Mouse (Mus musculus): Measurements from ENCODE around the gene Trim67. TPM values are rescaled to one million over a fixed set of nuclear protein-coding genes. Genes with fewer than 3 reads are reported as not detected.

Gene Trim67
- polyA plus RNA-seq, 1 experiment from 2014 or later: 0.14 TPM

GRCm38 (mm10) chr8:124863163-124863677, 70.3 kb downstream of the Trim67 start:
- Histone ChIP-seq H3K4me3 (peak overlapping the region; percentile 98), H3K4me1 (peaks cover 15% of the 10 kb centered on the region), H3K4me2 (peak overlapping the region; percentile 65), H3K9me3 (no peaks in the 10 kb centered on the region), H3K27me3 (no peaks in the 10 kb centered on the region), H3K36me3 (peaks cover 30% of the 10 kb centered on the region), H3K27ac (peak overlapping the region; percentile 95), H3K9ac (peak overlapping the region; percentile 98)
- WGBS: under 1% methylated on average over 33 of the region's 33 CpGs
- ATAC-seq (ENCODE audit: insufficient number of reproducible peaks, low FRiP score, low TSS enrichment, low read depth): peak; percentile 76

GRCm38 (mm10) chr8:124863729-124864128, 70.8 kb downstream of the Trim67 start:
- WGBS: 8% methylated on average over 8 of the region's 8 CpGs
- Histone ChIP-seq H3K36me3 (peaks cover 25% of the 10 kb centered on the region), H3K4me2 (peak overlapping the region; percentile 65), H3K4me3 (peak overlapping the region; percentile 98), H3K4me1 (peaks cover 15% of the 10 kb centered on the region), H3K9ac (peak overlapping the region; percentile 98), H3K27me3 (no peaks in the 10 kb centered on the region), H3K27ac (peak overlapping the region; percentile 95), H3K9me3 (no peaks in the 10 kb centered on the region)
- ATAC-seq (ENCODE audit: insufficient number of reproducible peaks, low FRiP score, low TSS enrichment, low read depth): no peak

- H3K4me1 ChIP-seq: peaks cover 13% of the 10 kb centered on the region
- no peak overlapping the region for H3K27ac ChIP-seq
- no peak overlapping the region for H3K4me2 ChIP-seq
- no peaks in the 10 kb centered on the region for H3K9me3 ChIP-seq
- peaks cover 14% of the 10 kb centered on the region for H3K36me3 ChIP-seq
- 81% methylated on average over 3 of the region's 3 CpGs for WGBS
- H3K4me3 ChIP-seq: no peak overlapping the region
- no peak overlapping the region for H3K9ac ChIP-seq
- no peak for ATAC-seq (ENCODE audit: insufficient number of reproducible peaks, low FRiP score, low TSS enrichment, low read depth)
- H3K27me3 ChIP-seq: no peaks in the 10 kb centered on the region
Observed at GRCm38 (mm10) chr8:124866669-124867068, 73.8 kb downstream of the Trim67 start.

GRCm38 (mm10) chr8:124867126-124867525, 74.2 kb downstream of the Trim67 start:
- Histone ChIP-seq H3K36me3 (peaks cover 19% of the 10 kb centered on the region), H3K27me3 (no peaks in the 10 kb centered on the region), H3K9me3 (no peaks in the 10 kb centered on the region), H3K4me2 (no peak overlapping the region), H3K9ac (no peak overlapping the region), H3K27ac (no peak overlapping the region), H3K4me3 (no peak overlapping the region), H3K4me1 (peaks cover 9% of the 10 kb centered on the region)
- 47% methylated on average over 2 of the region's 2 CpGs for WGBS
- no peak for ATAC-seq (ENCODE audit: insufficient number of reproducible peaks, low FRiP score, low TSS enrichment, low read depth)

- no peaks in the 10 kb centered on the region for H3K9me3 ChIP-seq
- 71% methylated on average over 6 of the region's 6 CpGs for WGBS
- 0 out of 2 replicates have a peak, but pooled peaks cover 3% of the 10 kb centered on the region for H3K4me1 ChIP-seq
- H3K27ac ChIP-seq: no peak overlapping the region
- no peak for ATAC-seq (ENCODE audit: insufficient number of reproducible peaks, low FRiP score, low TSS enrichment, low read depth)
- no peaks in the 10 kb centered on the region for H3K27me3 ChIP-seq
- no peak overlapping the region for H3K4me3 ChIP-seq
- no peak overlapping the region for H3K9ac ChIP-seq
- no peak overlapping the region for H3K4me2 ChIP-seq
- H3K36me3 ChIP-seq: peaks cover 44% of the 10 kb centered on the region
Observed at GRCm38 (mm10) chr8:124869708-124870107, 76.8 kb downstream of the Trim67 start.

- H3K9ac ChIP-seq: no peak overlapping the region
- no peak overlapping the region for H3K27ac ChIP-seq
- 92% methylated on average over 7 of the region's 7 CpGs for WGBS
- no peaks in the 10 kb centered on the region for H3K27me3 ChIP-seq
- no peak for ATAC-seq (ENCODE audit: insufficient number of reproducible peaks, low FRiP score, low TSS enrichment, low read depth)
- no peaks in the 10 kb centered on the region for H3K4me1 ChIP-seq
- no peak overlapping the region for H3K4me3 ChIP-seq
- H3K36me3 ChIP-seq: peaks cover 60% of the 10 kb centered on the region
- H3K4me2 ChIP-seq: no peak overlapping the region
- no peaks in the 10 kb centered on the region for H3K9me3 ChIP-seq
Observed at GRCm38 (mm10) chr8:124871474-124871873, 78.6 kb downstream of the Trim67 start.

- WGBS: 91% methylated on average over 7 of the region's 7 CpGs
- Histone ChIP-seq H3K27ac (no peak overlapping the region), H3K9ac (no peak overlapping the region), H3K36me3 (peaks cover 65% of the 10 kb centered on the region), H3K4me3 (no peak overlapping the region), H3K4me1 (no peaks in the 10 kb centered on the region), H3K4me2 (no peak overlapping the region), H3K9me3 (no peaks in the 10 kb centered on the region), H3K27me3 (no peaks in the 10 kb centered on the region)
- no peak for ATAC-seq (ENCODE audit: insufficient number of reproducible peaks, low FRiP score, low TSS enrichment, low read depth)
Observed at GRCm38 (mm10) chr8:124872081-124872480, 79.2 kb downstream of the Trim67 start.

GRCm38 (mm10) chr8:124872690-124873089, 79.8 kb downstream of the Trim67 start:
- Histone ChIP-seq H3K27me3 (no peaks in the 10 kb centered on the region), H3K4me2 (no peak overlapping the region), H3K4me3 (no peak overlapping the region), H3K4me1 (no peaks in the 10 kb centered on the region), H3K9ac (no peak overlapping the region), H3K27ac (no peak overlapping the region), H3K9me3 (no peaks in the 10 kb centered on the region), H3K36me3 (peaks cover 71% of the 10 kb centered on the region)
- WGBS: 90% methylated on average over 5 of the region's 5 CpGs
- no peak for ATAC-seq (ENCODE audit: insufficient number of reproducible peaks, low FRiP score, low TSS enrichment, low read depth)

- H3K9ac ChIP-seq: no peak overlapping the region
- no peak overlapping the region for H3K4me2 ChIP-seq
- 87% methylated on average over 5 of the region's 5 CpGs for WGBS
- peaks cover 94% of the 10 kb centered on the region for H3K36me3 ChIP-seq
- no peaks in the 10 kb centered on the region for H3K27me3 ChIP-seq
- no peak for ATAC-seq (ENCODE audit: insufficient number of reproducible peaks, low FRiP score, low TSS enrichment, low read depth)
- H3K4me1 ChIP-seq: no peaks in the 10 kb centered on the region
- H3K9me3 ChIP-seq: no peaks in the 10 kb centered on the region
- H3K4me3 ChIP-seq: no peak overlapping the region
- no peak overlapping the region for H3K27ac ChIP-seq
Observed at GRCm38 (mm10) chr8:124878141-124878540, 85.2 kb downstream of the Trim67 start.

GRCm38 (mm10) chr8:124878946-124879526, 86.1 kb downstream of the Trim67 start:
- Histone ChIP-seq H3K4me1 (no peaks in the 10 kb centered on the region), H3K4me2 (no peak overlapping the region)
- WGBS: 85% methylated on average over 10 of the region's 10 CpGs

More at GRCm38 (mm10) chr8:124878946-124879526, 86.1 kb downstream of the Trim67 start:
- Histone ChIP-seq H3K9ac (no peak overlapping the region), H3K27ac (no peak overlapping the region), H3K4me3 (no peak overlapping the region), H3K9me3 (no peaks in the 10 kb centered on the region), H3K27me3 (no peaks in the 10 kb centered on the region), H3K36me3 (peaks cover 94% of the 10 kb centered on the region)
- ATAC-seq (ENCODE audit: insufficient number of reproducible peaks, low FRiP score, low TSS enrichment, low read depth): no peak
